Mouse (Mus musculus) lung, postnatal 0 days (tissue): ENCODE results near the gene Wwtr1. TPM values are rescaled to one million over a fixed set of nuclear protein-coding genes. Genes with fewer than 3 reads are reported as not detected.

Experiments
- ATAC-seq: fragments of 200-750 bp; cut with Nextera tagmentation; 2 replicates; pipeline ENCODE4 v1.8.0; 2017; ENCODE audit warnings: moderate library complexity
- DNase-seq: peaks from one replicate; pipeline ENCODE4 v3.0.0-alpha.2; 2016; ENCODE audit warnings: low spot score
- H3K27ac ChIP-seq: fragments of 300-500 bp; sonication (generic); 2 replicates; pipeline ENCODE4 v1.5.1; 2014; ENCODE audit warnings: antibody characterized with exemption, mild to moderate bottlenecking, low read length, mixed read lengths
- H3K27me3 ChIP-seq: fragments of 300-500 bp; sonication (generic); replicated peaks from 2 replicates; pipeline ENCODE4 v1.6.1; 2014; ENCODE audit warnings: low read length, mixed read lengths; ENCODE audit not compliant: insufficient read depth
- H3K36me3 ChIP-seq: fragments of 300-500 bp; sonication (generic); 2 replicates; pipeline ENCODE4 v1.6.1; 2014; ENCODE audit warnings: low read length, mixed read lengths; ENCODE audit not compliant: insufficient read depth
- H3K4me1 ChIP-seq: fragments of 300-500 bp; sonication (generic); 2 replicates; pipeline ENCODE4 v1.6.1; 2014; ENCODE audit warnings: antibody characterized with exemption, low read depth, low read length, mixed read lengths; ENCODE audit not compliant: insufficient read depth
- H3K4me2 ChIP-seq: fragments of 300-500 bp; sonication (generic); replicated peaks from 2 replicates; pipeline ENCODE4 v1.6.1; 2014; ENCODE audit warnings: low read depth, mild to moderate bottlenecking, low read length, moderate library complexity, mixed read lengths
- H3K4me3 ChIP-seq: fragments of 300-500 bp; sonication (generic); 2 replicates; pipeline ENCODE4 v1.5.1; 2014; ENCODE audit warnings: low read depth, low read length
- H3K9ac ChIP-seq: fragments of 300-500 bp; sonication (generic); replicated peaks from 2 replicates; pipeline ENCODE4 v1.6.1; 2014; ENCODE audit warnings: low read depth, mild to moderate bottlenecking
- H3K9me3 ChIP-seq: fragments of 300-500 bp; sonication (generic); 2 replicates; pipeline ENCODE4 v1.6.1; 2016; ENCODE audit warnings: low read length, mixed read lengths
- CTCF ChIP-seq: IDR thresholded peaks from 2 replicates; pipeline ENCODE4 v1.5.1; 2016; ENCODE audit warnings: antibody characterized with exemption, mild to moderate bottlenecking
- EP300 ChIP-seq: IDR thresholded peaks from 2 replicates; pipeline ENCODE4 v1.6.1; 2016; ENCODE audit warnings: antibody characterized with exemption, mild to moderate bottlenecking, control low read depth
- WGBS: fragments of 180-500 bp; shearing (Covaris S2); extraction: QIAGEN DNeasy Blood & Tissue Kit; methylation state at CpG from one replicate; pipeline ENCODE4 v1.1.7; 2014; 5-methylcytosine and 5-hydroxymethylcytosine counted together
- microRNA-seq: library from miRNA; unstranded; fragments of <30 nt; microRNA quantifications from one replicate; pipeline ENCODE4, GENCODE M21; 2016
- polyA plus RNA-seq: library from polyadenylated mRNA; unstranded; fragments of >200 nt; fragmentation: Nextera tagmentation; extraction: Ambion mirVana; gene quantifications from 2 replicates; pipeline ENCODE4 v1.2.1, GENCODE M21; 2015

Gene Wwtr1
- polyA plus RNA-seq, 1 experiment from 2014 or later: 53.6 TPM

DNA sequence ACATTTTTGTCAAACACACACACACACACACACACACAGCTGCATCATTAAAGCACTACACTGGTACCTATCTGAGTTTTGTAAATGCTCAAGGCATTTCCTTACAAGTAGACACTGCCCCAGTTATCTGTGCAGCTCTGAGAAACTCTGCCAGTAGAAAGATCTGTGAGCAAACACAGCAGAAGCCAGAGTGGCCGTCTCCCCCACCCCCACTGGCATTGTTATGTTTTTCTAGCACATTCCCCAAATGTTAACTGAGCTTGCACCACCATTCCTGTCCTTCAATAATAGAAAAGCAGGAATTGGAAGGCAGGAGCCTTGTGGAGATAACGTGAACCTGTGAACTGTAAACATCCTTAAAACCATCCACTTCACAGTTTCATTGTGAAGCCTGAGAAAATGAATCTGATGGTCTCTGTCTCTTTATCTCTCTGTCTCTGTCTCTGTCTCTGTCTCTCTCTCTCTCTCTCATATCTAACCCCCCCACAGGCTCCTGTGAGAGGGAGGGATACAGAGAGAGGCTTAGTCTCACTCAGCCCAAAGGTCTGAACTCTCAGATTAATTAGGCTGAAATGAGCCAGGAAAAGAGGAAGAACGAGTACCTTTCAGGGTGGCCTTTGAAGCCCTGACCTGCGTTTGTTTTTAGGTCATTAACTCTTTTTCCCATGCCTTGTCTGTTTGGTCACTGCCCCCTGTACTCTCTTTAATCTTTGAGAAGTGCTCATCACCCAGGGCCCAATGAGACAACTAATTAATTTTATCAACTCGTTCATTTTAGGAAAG lies 146.8 kb downstream of the Wwtr1 start:
- TF ChIP-seq EP300: no peak
- no peak for TF ChIP-seq CTCF
- ATAC-seq (no peak), DNase-seq (no peak)
- Histone ChIP-seq H3K4me2 (no peak overlapping the region), H3K36me3 (no peaks in the 10 kb centered on the region), H3K4me1 (no peaks in the 10 kb centered on the region), H3K4me3 (no peak overlapping the region), H3K27ac (no peak overlapping the region), H3K27me3 (no peaks in the 10 kb centered on the region), H3K9me3 (no peaks in the 10 kb centered on the region), H3K9ac (no peak overlapping the region)
- 10% methylated on average over 5 of the region's 5 CpGs for WGBS

DNA sequence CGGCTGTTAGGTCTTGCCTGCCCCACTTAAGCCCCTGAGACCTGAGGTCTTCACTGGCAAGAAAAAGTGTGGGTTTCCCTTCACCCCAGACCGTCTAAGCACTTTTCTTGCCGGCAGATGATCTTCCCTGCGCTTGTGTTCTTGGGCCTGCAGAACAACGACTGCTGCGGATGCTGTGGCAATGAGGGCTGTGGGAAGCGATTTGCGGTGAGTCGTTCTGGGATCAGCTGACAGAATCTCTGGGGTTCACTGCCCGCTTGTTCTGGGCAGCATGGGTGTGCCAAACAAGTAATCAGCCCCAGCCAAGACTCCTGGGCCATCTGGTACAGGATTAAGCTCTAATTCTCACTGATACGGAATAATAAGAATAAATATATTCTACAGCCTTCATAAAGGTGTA lies 149.4 kb downstream of the Wwtr1 start:
- Histone ChIP-seq H3K4me1 (no peaks in the 10 kb centered on the region), H3K9ac (no peak overlapping the region), H3K36me3 (no peaks in the 10 kb centered on the region), H3K27ac (no peak overlapping the region), H3K4me2 (no peak overlapping the region), H3K27me3 (no peaks in the 10 kb centered on the region), H3K4me3 (no peak overlapping the region), H3K9me3 (no peaks in the 10 kb centered on the region)
- no peak for DNase-seq
- ATAC-seq: no peak
- WGBS: 89% methylated on average over 11 of the region's 11 CpGs
- TF ChIP-seq CTCF (no peak), EP300 (no peak)

DNA sequence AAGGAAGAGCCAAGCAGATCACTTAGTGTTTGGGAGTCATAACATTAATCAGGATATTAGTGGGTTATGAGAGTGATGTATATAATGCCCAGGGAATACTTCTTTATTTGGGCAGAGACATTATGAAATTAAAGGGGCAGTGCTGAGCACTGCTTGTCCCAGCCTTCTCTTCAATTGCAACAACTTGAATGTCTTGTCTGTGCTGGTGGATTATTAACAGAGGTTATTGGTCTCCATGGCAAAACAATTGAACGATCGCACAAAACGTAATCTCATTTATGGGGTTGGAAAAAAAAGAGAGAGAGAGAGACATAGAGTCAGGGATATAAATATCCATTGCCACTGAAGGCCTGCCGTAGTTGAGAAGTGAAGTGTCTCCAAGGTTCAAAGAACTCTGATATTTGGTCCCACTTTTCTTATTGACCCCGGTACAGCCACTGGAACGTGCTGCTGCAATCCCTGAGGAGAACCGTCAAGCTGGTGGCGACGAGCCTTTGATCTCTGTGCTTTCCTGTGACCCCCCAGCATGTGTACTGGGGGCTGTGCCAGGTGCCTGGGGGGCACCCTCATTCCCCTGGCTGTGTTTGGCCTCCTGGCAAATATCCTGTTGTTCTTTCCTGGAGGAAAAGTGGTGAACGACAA lies 150.5 kb downstream of the Wwtr1 start, which contains the start of gene Tm4sf4:
Gene Tm4sf4, plus strand, starts transcription at position 226 of the 642 bp plus-strand sequence.
- ATAC-seq (no peak), DNase-seq (no peak)
- no peaks in the 10 kb centered on the region for H3K9me3 ChIP-seq
- no peaks in the 10 kb centered on the region for H3K4me1 ChIP-seq
- no peak within 1 kb of the TSS for H3K4me3 ChIP-seq
- H3K27ac ChIP-seq: no peak within 1 kb of the TSS
- TF ChIP-seq EP300 (no peak), CTCF (no peak)
- no peak within 1 kb of the TSS for H3K9ac ChIP-seq
- H3K4me2 ChIP-seq: no peak within 1 kb of the TSS
- WGBS: 39% methylated on average over 10 of the region's 10 CpGs
- no peaks in the 10 kb centered on the region for H3K27me3 ChIP-seq
- no peaks in the 10 kb centered on the region for H3K36me3 ChIP-seq

DNA sequence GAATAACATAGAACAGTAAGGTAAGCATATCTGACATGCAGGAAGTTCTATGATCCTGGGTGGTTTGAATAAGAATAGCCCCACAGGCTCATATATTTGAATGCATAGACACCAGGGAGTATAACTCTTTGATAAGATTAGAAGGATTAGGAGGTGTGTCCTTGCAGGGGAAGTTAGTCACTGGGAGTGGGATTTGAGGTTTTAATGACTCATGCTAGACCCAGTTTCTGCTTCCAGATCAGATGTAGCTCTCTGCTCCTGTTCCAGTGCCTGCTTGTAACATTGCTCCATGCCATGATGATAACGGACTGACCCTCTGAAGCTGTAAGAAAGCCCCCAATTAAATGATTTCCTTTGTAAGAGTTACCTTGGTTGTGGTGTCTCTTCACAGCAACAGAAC lies 155.1 kb downstream of the Wwtr1 start:
- no peak overlapping the region for H3K9ac ChIP-seq
- no peaks in the 10 kb centered on the region for H3K27me3 ChIP-seq
- TF ChIP-seq CTCF (no peak), EP300 (no peak)
- ATAC-seq: no peak
- H3K27ac ChIP-seq: no peak overlapping the region
- no peak for DNase-seq
- no peaks in the 10 kb centered on the region for H3K4me1 ChIP-seq
- no peaks in the 10 kb centered on the region for H3K9me3 ChIP-seq
- H3K4me3 ChIP-seq: no peak overlapping the region
- 89% methylated on average over 1 of the region's 1 CpGs for WGBS
- H3K4me2 ChIP-seq: no peak overlapping the region
- H3K36me3 ChIP-seq: no peaks in the 10 kb centered on the region

DNA sequence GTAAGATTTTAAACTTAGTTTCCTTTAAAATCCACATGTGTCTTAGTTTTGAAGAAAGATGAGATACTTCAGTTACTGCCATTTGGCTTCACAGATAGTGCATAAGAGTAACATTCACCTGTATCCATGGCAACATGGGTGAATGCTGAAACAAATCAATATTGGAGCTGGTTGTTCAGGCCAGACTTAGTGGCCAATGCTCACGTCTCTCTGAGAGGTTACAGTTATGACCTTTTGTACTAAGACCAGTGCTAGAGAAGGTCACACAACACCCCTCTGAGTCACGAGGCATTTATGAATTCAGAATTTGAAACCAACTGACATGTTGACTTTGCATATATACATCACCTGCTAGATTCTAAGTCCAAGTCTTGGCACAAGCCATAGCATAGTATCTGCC lies 155.5 kb downstream of the Wwtr1 start:
- H3K4me2 ChIP-seq: no peak overlapping the region
- H3K9ac ChIP-seq: no peak overlapping the region
- DNase-seq (no peak), ATAC-seq (no peak)
- no peaks in the 10 kb centered on the region for H3K9me3 ChIP-seq
- 45% methylated on average over 2 of the region's 2 CpGs for WGBS
- H3K4me1 ChIP-seq: no peaks in the 10 kb centered on the region
- H3K36me3 ChIP-seq: no peaks in the 10 kb centered on the region
- no peak overlapping the region for H3K4me3 ChIP-seq
- H3K27me3 ChIP-seq: no peaks in the 10 kb centered on the region
- H3K27ac ChIP-seq: no peak overlapping the region
- TF ChIP-seq EP300: no peak
- no peak for TF ChIP-seq CTCF

DNA sequence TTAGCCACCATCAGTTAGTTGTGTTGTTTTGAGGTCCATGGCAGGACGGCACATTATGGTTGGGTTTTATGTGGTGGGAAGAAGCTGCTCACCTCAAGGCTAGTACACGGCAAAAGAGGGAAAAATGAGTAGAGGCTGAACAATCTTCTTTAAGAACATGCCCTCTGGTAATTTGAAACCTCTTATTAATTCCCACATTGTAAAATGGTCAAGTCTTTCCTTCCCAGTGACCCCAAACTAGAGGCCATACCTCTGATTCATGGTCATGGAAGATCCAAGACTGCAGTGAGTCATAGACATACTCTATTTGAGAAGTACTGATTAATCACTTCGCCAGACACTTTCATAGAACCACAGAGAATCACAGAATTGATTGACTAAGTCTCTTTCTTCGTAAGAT lies 164.2 kb downstream of the Wwtr1 start:
- Histone ChIP-seq H3K36me3 (no peaks in the 10 kb centered on the region), H3K4me2 (no peak overlapping the region), H3K4me3 (no peak overlapping the region), H3K4me1 (no peaks in the 10 kb centered on the region), H3K9me3 (no peaks in the 10 kb centered on the region), H3K9ac (no peak overlapping the region), H3K27me3 (no peaks in the 10 kb centered on the region), H3K27ac (no peak overlapping the region)
- TF ChIP-seq CTCF: no peak
- no peak for TF ChIP-seq EP300
- DNase-seq: no peak
- no peak for ATAC-seq
- 80% methylated on average over 4 of the region's 4 CpGs for WGBS

Small RNA genes lying within 50 kb of the gene (microRNA-seq; reads per million reads assigned to microRNA genes)
- gene Mir6377: not detected

Other genes starting within 250 kb of the Wwtr1 start
- gene Tm4sf4, start 150.6 kb downstream of the Wwtr1 start, polyA plus RNA-seq: 0.08 and 0.13 TPM in 2 replicates
- 104 and 116 TPM in 2 replicates for gene Commd2, start 75.8 kb upstream of the Wwtr1 start, polyA plus RNA-seq
- 0.25 and 0.32 TPM in 2 replicates for gene Ankub1, start 116.9 kb upstream of the Wwtr1 start, polyA plus RNA-seq
- gene Rnf13, start 160.2 kb upstream of the Wwtr1 start, polyA plus RNA-seq: 155 and 197 TPM in 2 replicates